Mouse (Mus musculus) liver, postnatal 0 days (tissue): ENCODE results near the gene Gm49380. TPM values are rescaled to one million over a fixed set of nuclear protein-coding genes. Genes with fewer than 3 reads are reported as not detected.

Experiments used
- ATAC-seq: fragments of 200-750 bp; cut with Nextera tagmentation; 2 replicates; pipeline ENCODE4 v1.8.0; 2017; ENCODE audit warnings: mild to moderate bottlenecking, moderate library complexity
- DNase-seq: peaks from one replicate; pipeline ENCODE4 v3.0.0-alpha.2; 2016
- H3K27ac ChIP-seq: fragments of 300-500 bp; sonication (generic); 2 replicates; pipeline ENCODE4 v1.5.1; 2014; ENCODE audit warnings: antibody characterized with exemption, moderate library complexity, mild to moderate bottlenecking, low read depth
- H3K27me3 ChIP-seq: fragments of 300-500 bp; sonication (generic); 2 replicates; pipeline ENCODE4 v1.6.1; 2014; ENCODE audit warnings: low read length, control low read depth, mixed read lengths; ENCODE audit not compliant: insufficient read depth
- H3K36me3 ChIP-seq: fragments of 300-500 bp; sonication (generic); replicated peaks from 2 replicates; pipeline ENCODE4 v1.6.1; 2014; ENCODE audit warnings: mild to moderate bottlenecking, control low read depth, low read length, moderate library complexity, mixed read lengths; ENCODE audit not compliant: insufficient read depth
- H3K4me1 ChIP-seq: fragments of 300-500 bp; sonication (generic); 2 replicates; pipeline ENCODE4 v1.6.1; 2014; ENCODE audit warnings: antibody characterized with exemption, mild to moderate bottlenecking, control low read depth; ENCODE audit not compliant: insufficient read depth
- H3K4me2 ChIP-seq: fragments of 300-500 bp; sonication (generic); 2 replicates; pipeline ENCODE4 v1.6.1; 2014; ENCODE audit warnings: low read depth, mild to moderate bottlenecking, low read length, moderate library complexity, mixed read lengths
- H3K4me3 ChIP-seq: fragments of 300-500 bp; sonication (generic); 2 replicates; pipeline ENCODE4 v1.5.1; 2014; ENCODE audit warnings: low read depth, low read length
- H3K9ac ChIP-seq: fragments of 300-500 bp; sonication (generic); replicated peaks from 2 replicates; pipeline ENCODE4 v1.6.1; 2014; ENCODE audit warnings: mild to moderate bottlenecking, moderate library complexity
- H3K9me3 ChIP-seq: fragments of 300-500 bp; sonication (generic); 2 replicates; pipeline ENCODE4 v1.6.1; 2016; ENCODE audit warnings: mild to moderate bottlenecking, control low read depth, low read length, mixed read lengths
- CTCF ChIP-seq: sonication (generic); IDR thresholded peaks from 2 replicates; pipeline ENCODE4 v1.5.1; 2016; ENCODE audit warnings: antibody characterized with exemption, low read depth
- EP300 ChIP-seq: IDR thresholded peaks from 2 replicates; pipeline ENCODE4 v1.6.1; 2016; ENCODE audit warnings: antibody characterized with exemption, low read depth, mild to moderate bottlenecking
- WGBS: fragments of 180-500 bp; shearing (Covaris S2); extraction: QIAGEN DNeasy Blood & Tissue Kit; methylation state at CpG from one replicate; pipeline ENCODE4 v1.1.7; 2014; ENCODE audit not compliant: insufficient replicate concordance; 5-methylcytosine and 5-hydroxymethylcytosine counted together
- polyA plus RNA-seq: library from polyadenylated mRNA; unstranded; fragments of >200 nt; fragmentation: Nextera tagmentation; extraction: Ambion mirVana; gene quantifications from 2 replicates; pipeline ENCODE4 v1.2.1, GENCODE M21; 2015

The Gm49380 gene
- polyA plus RNA-seq, 1 experiment from 2014 or later = not detected

GRCm38 (mm10) chr9:44041511-44042395 lies 71.5 kb downstream of the Gm49380 start:
- H3K9me3 ChIP-seq = no peaks in the 10 kb centered on the region
- no peaks in the 10 kb centered on the region for H3K36me3 ChIP-seq
- WGBS = 68% methylated on average over 7 of the region's 7 CpGs
- no peak overlapping the region for H3K27ac ChIP-seq
- ATAC-seq (no peak), DNase-seq (no peak)
- H3K9ac ChIP-seq = no peak overlapping the region
- no peak for TF ChIP-seq EP300
- no peak overlapping the region for H3K4me3 ChIP-seq
- peaks cover 40% of the 10 kb centered on the region for H3K27me3 ChIP-seq
- peaks cover 3% of the 10 kb centered on the region; the same call in 1 of the 2 replicates for H3K4me1 ChIP-seq
- H3K4me2 ChIP-seq = no peak overlapping the region

- no peak for DNase-seq
- no peak overlapping the region for H3K9ac ChIP-seq
- TF ChIP-seq EP300 = no peak
- TF ChIP-seq CTCF = no peak
- WGBS = 75% methylated on average over 5 of the region's 5 CpGs
- H3K4me3 ChIP-seq = no peak overlapping the region
- no peaks in the 10 kb centered on the region for H3K36me3 ChIP-seq
- no peaks in the 10 kb centered on the region for H3K9me3 ChIP-seq
- H3K27me3 ChIP-seq = peaks cover 2% of the 10 kb centered on the region; the same call in 1 of the 2 replicates
- H3K4me1 ChIP-seq = no peaks in the 10 kb centered on the region
- no peak for ATAC-seq
- no peak overlapping the region for H3K27ac ChIP-seq
- H3K4me2 ChIP-seq = no peak overlapping the region
These were observed 76.2 kb downstream of the Gm49380 start for GRCm38 (mm10) chr9:44037106-44037505.

GRCm38 (mm10) chr9:44033957-44034727 lies 79.2 kb downstream of the Gm49380 start:
- no peaks in the 10 kb centered on the region for H3K27me3 ChIP-seq
- no peak for ATAC-seq
- no peak overlapping the region for H3K9ac ChIP-seq
- no peaks in the 10 kb centered on the region for H3K36me3 ChIP-seq
- TF ChIP-seq CTCF = no peak
- no peak for TF ChIP-seq EP300
- no peak overlapping the region for H3K4me3 ChIP-seq
- no peak for DNase-seq
- no peaks in the 10 kb centered on the region for H3K4me1 ChIP-seq
- 47% methylated on average over 13 of the region's 13 CpGs for WGBS
- no peaks in the 10 kb centered on the region for H3K9me3 ChIP-seq
- no peak overlapping the region for H3K4me2 ChIP-seq
- H3K27ac ChIP-seq = no peak overlapping the region

GRCm38 (mm10) chr9:44033317-44033716 lies 80.0 kb downstream of the Gm49380 start:
- H3K27me3 ChIP-seq = no peaks in the 10 kb centered on the region
- no peak for ATAC-seq

GRCm38 (mm10) chr9:44031946-44032345 lies 81.4 kb downstream of the Gm49380 start:
- H3K4me1 ChIP-seq = no peaks in the 10 kb centered on the region
- no peak overlapping the region for H3K27ac ChIP-seq
- no peaks in the 10 kb centered on the region for H3K36me3 ChIP-seq
- no peak overlapping the region for H3K4me2 ChIP-seq
- no peak for ATAC-seq
- H3K4me3 ChIP-seq = no peak overlapping the region
- no peaks in the 10 kb centered on the region for H3K27me3 ChIP-seq
- no peak overlapping the region for H3K9ac ChIP-seq
- TF ChIP-seq CTCF = no peak
- no peak for TF ChIP-seq EP300
- 60% methylated on average over 4 of the region's 4 CpGs for WGBS
- DNase-seq = no peak
- H3K9me3 ChIP-seq = no peaks in the 10 kb centered on the region

More at GRCm38 (mm10) chr9:44033317-44033716, 80.0 kb downstream of the Gm49380 start:
- Histone ChIP-seq H3K9ac (no peak overlapping the region), H3K4me2 (no peak overlapping the region), H3K4me3 (no peak overlapping the region), H3K36me3 (no peaks in the 10 kb centered on the region), H3K9me3 (no peaks in the 10 kb centered on the region), H3K27ac (no peak overlapping the region), H3K4me1 (no peaks in the 10 kb centered on the region)
- no peak for DNase-seq
- 76% methylated on average over 5 of the region's 5 CpGs for WGBS
- TF ChIP-seq CTCF (no peak), EP300 (no peak)

- DNase-seq (no peak), ATAC-seq (no peak)
- Histone ChIP-seq H3K27ac (no peak overlapping the region), H3K27me3 (no peaks in the 10 kb centered on the region), H3K4me2 (no peak overlapping the region), H3K36me3 (no peaks in the 10 kb centered on the region), H3K4me3 (no peak overlapping the region), H3K4me1 (no peaks in the 10 kb centered on the region), H3K9me3 (no peaks in the 10 kb centered on the region), H3K9ac (no peak overlapping the region)
- TF ChIP-seq CTCF (no peak), EP300 (no peak)
- 46% methylated on average over 5 of the region's 5 CpGs for WGBS
These were observed 82.2 kb downstream of the Gm49380 start for GRCm38 (mm10) chr9:44031079-44031478.
